Mouse (Mus musculus) forebrain, postnatal 0 days (tissue): ENCODE measurements at regions not wholly inside any gene's neighbourhood (a gene's known extent, or its start where the extent isn't known, plus 50 kb on each side); places are given as distances from the start of the nearest gene placed in this dataset.

ENCODE experiments used
- ATAC-seq: fragments of 200-750 bp; cut with Nextera tagmentation; 2 replicates; pipeline ENCODE4 v1.8.0; 2017; ENCODE audit warnings: mild to moderate bottlenecking, moderate library complexity
- DNase-seq: peaks from one replicate; pipeline ENCODE4 v3.0.0-alpha.2; 2015
- H3K27ac ChIP-seq: fragments of 300-500 bp; sonication (generic); 2 replicates; pipeline ENCODE4 v1.5.1; 2014; ENCODE audit warnings: low read depth, mild to moderate bottlenecking, antibody characterized with exemption, low read length, moderate library complexity, mixed read lengths
- H3K27me3 ChIP-seq: fragments of 300-500 bp; sonication (generic); 2 replicates; pipeline ENCODE4 v1.6.1; 2014; ENCODE audit warnings: mild to moderate bottlenecking, low read length, mixed read lengths; ENCODE audit not compliant: insufficient read depth
- H3K36me3 ChIP-seq: fragments of 300-500 bp; sonication (generic); 2 replicates; pipeline ENCODE4 v1.6.1; 2014; ENCODE audit warnings: mild to moderate bottlenecking, moderate library complexity; ENCODE audit not compliant: insufficient read depth
- H3K4me1 ChIP-seq: fragments of 300-500 bp; sonication (generic); 2 replicates; pipeline ENCODE4 v1.6.1; 2014; ENCODE audit warnings: antibody characterized with exemption; ENCODE audit not compliant: insufficient read depth
- H3K4me2 ChIP-seq: fragments of 300-500 bp; sonication (generic); 2 replicates; pipeline ENCODE4 v1.6.1; 2014; ENCODE audit warnings: low read depth, mild to moderate bottlenecking, moderate library complexity
- H3K4me3 ChIP-seq: fragments of 300-500 bp; sonication (generic); 2 replicates; pipeline ENCODE4 v1.5.1; 2014; ENCODE audit warnings: low read depth, low read length, mixed read lengths
- H3K9ac ChIP-seq: fragments of 300-500 bp; sonication (generic); 2 replicates; pipeline ENCODE4 v1.6.1; 2014; ENCODE audit warnings: mild to moderate bottlenecking
- H3K9me3 ChIP-seq: fragments of 300-500 bp; sonication (generic); 2 replicates; pipeline ENCODE4 v1.6.1; 2016; ENCODE audit warnings: low read length
- CTCF ChIP-seq: sonication (generic); IDR thresholded peaks from 2 replicates; pipeline ENCODE4 v1.5.1; 2016; ENCODE audit warnings: antibody characterized with exemption, control low read depth, low read depth
- WGBS: fragments of 180-500 bp; shearing (Covaris S2); extraction: QIAGEN DNeasy Blood & Tissue Kit; methylation state at CpG from one replicate; pipeline ENCODE4 v1.1.7; 2014; 5-methylcytosine and 5-hydroxymethylcytosine counted together

DNA sequence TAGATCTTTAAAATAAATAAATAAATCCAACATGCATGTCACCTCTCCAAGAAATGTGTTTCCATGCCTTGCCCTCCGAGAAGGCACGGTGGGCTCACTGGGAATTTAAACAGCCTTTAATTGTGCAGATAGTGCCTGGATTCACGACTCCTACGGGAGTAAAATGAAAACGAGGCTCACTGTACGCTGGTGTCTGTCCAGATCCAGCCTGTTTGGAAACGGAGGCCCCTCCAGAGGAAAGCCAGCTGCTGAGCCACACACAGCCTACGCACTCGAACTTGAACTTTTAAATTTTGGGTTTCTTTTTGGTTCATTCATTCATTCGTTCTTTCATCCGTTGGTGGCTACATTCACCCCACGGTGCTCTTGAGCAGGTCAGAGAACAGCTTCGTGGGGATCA, 175.1 kb upstream of the Dyrk2 start:
- no peak overlapping the region for H3K27ac ChIP-seq
- DNase-seq (no peak), ATAC-seq (no peak)
- no peak overlapping the region for H3K9ac ChIP-seq
- H3K4me1 ChIP-seq = no peaks in the 10 kb centered on the region
- H3K4me3 ChIP-seq = no peak overlapping the region
- TF ChIP-seq CTCF = no peak
- no peaks in the 10 kb centered on the region for H3K36me3 ChIP-seq
- no peaks in the 10 kb centered on the region for H3K27me3 ChIP-seq
- no peak overlapping the region for H3K4me2 ChIP-seq
- WGBS = 90% methylated on average over 13 of the region's 13 CpGs
- H3K9me3 ChIP-seq = no peaks in the 10 kb centered on the region

DNA sequence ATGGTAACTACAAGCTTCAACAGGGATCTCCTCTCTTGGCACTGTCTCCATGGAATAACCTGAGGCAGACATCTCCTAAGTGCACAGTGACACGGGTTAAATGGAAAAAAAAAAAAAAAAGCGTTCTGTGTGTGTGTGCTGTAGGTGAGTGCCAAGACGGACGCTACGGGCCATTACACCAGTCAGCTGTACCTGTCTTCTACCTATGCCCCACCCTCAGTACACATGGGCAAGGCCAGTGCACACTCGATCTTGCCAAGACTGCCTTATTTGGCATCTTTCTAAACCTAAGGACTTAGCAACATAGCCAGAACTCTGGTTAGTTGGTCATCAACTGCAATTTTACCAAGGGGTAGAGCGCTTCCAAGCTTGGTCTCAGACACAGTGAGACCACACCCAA, 173.1 kb upstream of the Dyrk2 start:
- H3K9ac ChIP-seq = no peak overlapping the region
- 85% methylated on average over 7 of the region's 7 CpGs for WGBS
- H3K27me3 ChIP-seq = no peaks in the 10 kb centered on the region
- TF ChIP-seq CTCF = no peak
- H3K27ac ChIP-seq = no peak overlapping the region
- no peak for DNase-seq
- H3K9me3 ChIP-seq = no peaks in the 10 kb centered on the region
- H3K4me3 ChIP-seq = no peak overlapping the region
- no peak for ATAC-seq
- no peaks in the 10 kb centered on the region for H3K4me1 ChIP-seq
- H3K4me2 ChIP-seq = no peak overlapping the region
- H3K36me3 ChIP-seq = no peaks in the 10 kb centered on the region

- TF ChIP-seq CTCF = no peak
- H3K4me1 ChIP-seq = no peaks in the 10 kb centered on the region
- no peak overlapping the region for H3K4me3 ChIP-seq
- H3K9me3 ChIP-seq = no peaks in the 10 kb centered on the region
- WGBS = 31% methylated on average over 4 of the region's 4 CpGs
- H3K27ac ChIP-seq = no peak overlapping the region
- no peak overlapping the region for H3K9ac ChIP-seq
- ATAC-seq (no peak), DNase-seq (no peak)
- no peak overlapping the region for H3K4me2 ChIP-seq
- no peaks in the 10 kb centered on the region for H3K27me3 ChIP-seq
- H3K36me3 ChIP-seq = no peaks in the 10 kb centered on the region
Measured at GRCm38 (mm10) chr10:119040205-119040604, 170.2 kb upstream of the Dyrk2 start.

GRCm38 (mm10) chr10:119039732-119040131, 169.7 kb upstream of the Dyrk2 start:
- DNase-seq (no peak), ATAC-seq (no peak)
- Histone ChIP-seq H3K9me3 (no peaks in the 10 kb centered on the region), H3K27me3 (no peaks in the 10 kb centered on the region), H3K9ac (no peak overlapping the region), H3K36me3 (no peaks in the 10 kb centered on the region), H3K27ac (no peak overlapping the region), H3K4me1 (no peaks in the 10 kb centered on the region), H3K4me3 (no peak overlapping the region), H3K4me2 (no peak overlapping the region)
- WGBS = 59% methylated on average over 3 of the region's 3 CpGs
- TF ChIP-seq CTCF = no peak

- ATAC-seq (no peak), DNase-seq (no peak)
- no peaks in the 10 kb centered on the region for H3K36me3 ChIP-seq
- H3K4me2 ChIP-seq = no peak overlapping the region
- 91% methylated on average over 6 of the region's 6 CpGs for WGBS
- no peak overlapping the region for H3K9ac ChIP-seq
- H3K4me1 ChIP-seq = no peaks in the 10 kb centered on the region
- TF ChIP-seq CTCF = no peak
- no peaks in the 10 kb centered on the region for H3K9me3 ChIP-seq
- H3K4me3 ChIP-seq = no peak overlapping the region
- H3K27ac ChIP-seq = no peak overlapping the region
- H3K27me3 ChIP-seq = no peaks in the 10 kb centered on the region
Measured at GRCm38 (mm10) chr10:119038991-119039390, 169.0 kb upstream of the Dyrk2 start.

DNA sequence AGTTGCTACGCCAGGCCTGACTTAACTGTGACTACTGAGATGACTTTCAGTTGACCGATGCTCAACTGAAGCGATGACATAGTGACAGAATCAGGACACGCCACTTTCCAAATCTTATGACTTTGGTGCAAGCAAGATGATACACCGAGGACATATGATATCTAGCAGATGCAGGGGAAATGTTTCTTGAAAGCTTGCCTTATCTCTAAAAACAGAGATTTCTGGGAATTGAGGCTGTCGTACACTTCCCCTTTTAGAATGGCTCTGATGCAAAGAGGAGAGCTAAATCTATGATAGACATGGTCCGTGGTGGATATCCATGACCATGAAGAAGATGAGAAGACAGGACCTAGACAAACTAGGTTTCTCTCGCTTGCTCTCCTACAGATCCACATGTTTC, 167.8 kb upstream of the Dyrk2 start:
- Histone ChIP-seq H3K4me3 (no peak overlapping the region), H3K36me3 (no peaks in the 10 kb centered on the region), H3K4me2 (no peak overlapping the region), H3K9me3 (no peaks in the 10 kb centered on the region), H3K4me1 (no peaks in the 10 kb centered on the region), H3K27ac (no peak overlapping the region), H3K27me3 (no peaks in the 10 kb centered on the region), H3K9ac (no peak overlapping the region)
- ATAC-seq (no peak), DNase-seq (no peak)
- no peak for TF ChIP-seq CTCF
- 90% methylated on average over 8 of the region's 8 CpGs for WGBS

DNA sequence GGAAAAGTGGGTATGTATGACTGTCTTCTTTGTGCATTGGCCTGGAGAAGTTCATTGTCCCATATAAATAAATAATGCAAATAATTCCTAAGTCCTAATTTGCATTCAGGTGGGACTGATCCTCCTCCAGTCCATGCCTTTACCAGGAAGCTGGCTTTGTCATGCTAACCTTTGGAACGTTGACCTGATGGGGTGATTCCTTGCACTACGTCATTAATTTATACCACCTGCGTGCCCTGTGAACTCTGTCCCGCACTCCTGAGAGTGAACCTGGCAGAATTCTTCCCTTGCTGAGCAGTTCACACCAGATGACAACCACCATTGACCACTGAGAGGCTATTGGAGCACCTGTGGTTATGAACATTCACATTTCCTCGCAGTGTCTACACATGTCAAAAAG, 165.9 kb upstream of the Dyrk2 start:
- no peaks in the 10 kb centered on the region for H3K36me3 ChIP-seq
- H3K4me1 ChIP-seq = no peaks in the 10 kb centered on the region
- no peak overlapping the region for H3K27ac ChIP-seq
- no peaks in the 10 kb centered on the region for H3K9me3 ChIP-seq
- H3K27me3 ChIP-seq = no peaks in the 10 kb centered on the region
- H3K9ac ChIP-seq = no peak overlapping the region
- no peak for ATAC-seq
- 91% methylated on average over 5 of the region's 5 CpGs for WGBS
- no peak for DNase-seq
- H3K4me3 ChIP-seq = no peak overlapping the region
- TF ChIP-seq CTCF = no peak
- H3K4me2 ChIP-seq = no peak overlapping the region

DNA sequence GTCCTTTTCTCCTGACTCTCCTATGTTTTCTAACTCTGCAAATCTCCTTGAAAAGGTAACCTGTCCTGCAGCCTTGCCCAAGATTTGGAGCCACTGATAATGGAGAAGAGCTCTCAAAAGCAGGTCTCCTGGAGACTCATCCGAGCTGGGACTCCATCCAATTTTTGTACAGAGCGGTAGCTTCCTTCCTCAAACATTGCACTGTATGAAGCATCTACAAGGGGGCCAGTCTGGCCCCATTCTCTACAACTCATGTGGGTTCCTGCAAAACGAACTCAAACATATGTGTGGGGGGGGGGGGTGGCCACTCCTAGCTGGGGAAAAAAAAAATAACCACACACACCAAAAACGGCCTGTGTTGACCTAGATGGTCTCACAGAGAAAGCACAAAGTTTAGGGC, 164.4 kb upstream of the Dyrk2 start:
- WGBS = 79% methylated on average over 4 of the region's 4 CpGs
- no peak overlapping the region for H3K4me3 ChIP-seq
- DNase-seq (no peak), ATAC-seq (no peak)
- H3K9me3 ChIP-seq = no peaks in the 10 kb centered on the region
- H3K4me1 ChIP-seq = no peaks in the 10 kb centered on the region
- no peaks in the 10 kb centered on the region for H3K27me3 ChIP-seq
- H3K27ac ChIP-seq = no peak overlapping the region
- TF ChIP-seq CTCF = no peak
- no peak overlapping the region for H3K4me2 ChIP-seq
- H3K9ac ChIP-seq = no peak overlapping the region
- no peaks in the 10 kb centered on the region for H3K36me3 ChIP-seq
